Mouse (Mus musculus) gastrocnemius, postnatal 14 days (tissue): ENCODE measurements around the gene Egln3. TPM values are rescaled to one million over a fixed set of nuclear protein-coding genes. Genes with fewer than 3 reads are reported as not detected.
A peak's percentile ranks its signal among the peaks of the same experiment; 100 is the strongest.

ENCODE experiments used
- DNase-seq: peaks from one replicate; pipeline ENCODE4 v3.0.0; 2021; ENCODE audit warnings: mixed read lengths
- intact Hi-C: fragments of 180-260 bp; cut with DNase I; formaldehyde crosslinking; loops from one replicate; pipeline ENCODE4 v1.15.1; 2025; ENCODE audit warnings: low total_unique reads
- total RNA-seq, 2 experiments: library from RNA; stranded (reverse); gene quantifications; 2 replicates each; pipeline ENCODE4 v1.2.3; 2021

Egln3 gene
- total RNA-seq, 2 experiments from 2014 or later: 14.0 to 14.1 TPM

GRCm38 (mm10) chr12:54178323-54178722, 25.3 kb downstream of the Egln3 start:
- no peak for DNase-seq
- intact Hi-C loops: no loop called here

GRCm38 (mm10) chr12:54168786-54169185, 34.9 kb downstream of the Egln3 start:
- no peak for DNase-seq
- intact Hi-C loops: no loop called here

GRCm38 (mm10) chr12:54167737-54168136, 35.9 kb downstream of the Egln3 start:
- intact Hi-C loops: no loop called here
- no peak for DNase-seq

DNA sequence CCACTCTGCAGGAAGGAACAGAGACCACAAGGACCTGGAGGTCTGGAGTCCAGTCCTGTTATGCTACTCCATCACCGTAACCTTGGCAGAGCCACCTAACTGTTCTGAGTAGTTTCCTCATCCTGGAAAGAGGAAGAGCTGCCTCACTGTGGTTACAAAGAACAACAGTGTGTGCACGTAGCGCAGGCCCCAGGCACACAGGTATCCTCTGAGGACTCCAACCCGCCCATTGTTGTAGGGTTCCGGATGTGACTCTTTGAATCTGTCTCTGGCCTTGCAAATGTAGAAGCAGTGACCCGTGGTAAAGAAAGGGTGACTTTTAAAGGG, 39.0 kb downstream of the Egln3 start:
- intact Hi-C loops: no loop called here
- no peak for DNase-seq

GRCm38 (mm10) chr12:54164040-54164723, 39.5 kb downstream of the Egln3 start:
- intact Hi-C loops: no loop called here
- DNase-seq: no peak

GRCm38 (mm10) chr12:54163166-54163565, 40.5 kb downstream of the Egln3 start:
- DNase-seq: no peak
- intact Hi-C loops: no loop called here

DNA sequence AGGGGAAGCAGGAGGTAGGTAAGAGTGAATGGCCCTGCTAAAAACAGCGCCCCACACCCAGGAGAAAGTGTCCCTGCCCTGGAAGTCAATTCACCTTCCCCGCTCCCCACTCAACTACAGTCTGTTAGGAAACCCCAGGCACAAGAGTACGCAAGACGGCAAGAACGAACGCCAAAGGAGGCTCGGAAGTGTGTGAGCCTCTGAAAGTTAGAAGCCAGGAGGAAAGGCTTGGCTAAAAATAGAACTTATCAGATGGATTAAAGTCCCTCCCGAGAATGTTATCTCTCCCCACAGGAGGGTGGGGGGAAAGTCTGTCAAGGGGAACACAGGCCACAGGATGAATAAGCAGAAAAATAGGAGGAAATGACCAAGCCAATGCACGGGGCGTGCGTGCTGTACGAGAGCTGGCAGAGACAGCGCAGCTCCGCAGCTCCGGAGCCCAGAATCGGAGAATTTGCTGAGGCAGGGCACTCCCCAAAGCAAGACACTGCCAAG, 41.0 kb downstream of the Egln3 start:
- intact Hi-C loops: no loop called here
- DNase-seq: peak; percentile 11

GRCm38 (mm10) chr12:54161468-54162202, 42.0 kb downstream of the Egln3 start:
- intact Hi-C loops: no loop called here
- no peak for DNase-seq

DNA sequence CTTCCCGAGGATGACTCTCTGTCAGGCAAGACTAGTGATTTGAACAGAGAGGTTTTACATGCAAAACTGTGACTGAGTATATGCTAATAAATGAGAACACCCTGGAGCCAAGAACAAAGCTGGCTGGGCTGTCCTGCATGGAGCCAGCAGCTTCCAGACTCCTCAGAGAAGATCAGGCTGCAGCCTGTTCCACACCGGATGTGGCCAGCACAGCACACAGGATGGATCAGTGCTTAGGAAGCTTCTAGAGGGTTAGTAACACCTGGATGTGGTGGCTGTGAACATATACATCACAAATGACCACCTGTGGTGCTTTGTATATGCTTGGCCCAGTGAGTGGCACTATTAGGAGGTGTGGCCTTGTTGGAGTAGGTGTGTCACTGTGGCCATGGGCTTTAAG, 43.4 kb downstream of the Egln3 start:
- no peak for DNase-seq
- intact Hi-C loops: no loop called here

GRCm38 (mm10) chr12:54154771-54155170, 48.9 kb downstream of the Egln3 start:
- intact Hi-C loops: no loop called here
- DNase-seq: no peak

DNA sequence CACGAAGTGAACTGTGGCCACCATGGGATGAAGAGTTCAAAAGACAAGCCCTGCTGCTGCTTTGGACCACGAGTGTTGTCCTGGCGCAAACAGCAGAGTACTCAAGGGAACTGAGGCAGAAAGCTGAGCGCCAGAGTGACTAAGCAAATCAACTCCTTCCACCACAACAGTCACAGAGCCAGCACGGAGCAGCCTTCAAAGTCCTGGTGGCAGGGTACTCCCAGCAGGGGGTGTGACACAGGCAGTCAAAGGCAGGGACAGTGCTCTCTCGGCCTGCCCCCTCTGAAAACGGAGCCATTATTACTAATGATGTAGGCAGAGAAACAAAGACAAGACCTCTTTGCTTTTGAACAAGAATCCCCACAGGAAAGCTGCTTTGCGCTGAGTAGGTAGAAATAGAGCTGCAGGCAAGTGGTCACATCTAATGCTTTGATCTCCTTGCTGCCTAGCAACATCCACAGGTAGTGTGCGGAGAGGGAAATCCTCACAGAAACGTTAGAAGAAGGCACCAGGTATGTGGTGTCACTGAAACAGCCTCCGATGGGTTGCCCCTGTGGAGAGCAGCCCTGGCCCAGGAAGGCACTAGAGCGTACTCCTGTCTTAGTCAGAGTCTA, 56.6 kb downstream of the Egln3 start:
- DNase-seq: no peak
- intact Hi-C loops: no loop called here
